Mouse (Mus musculus) left cerebral cortex, adult 6 months (tissue): ENCODE measurements around the gene Gm10037. TPM values are rescaled to one million over a fixed set of nuclear protein-coding genes. Genes with fewer than 3 reads are reported as not detected.

ENCODE experiments used
- long read RNA-seq, 2 experiments: library from polyadenylated mRNA; unstranded; transcript quantifications; one replicate each; pipeline ENCODE4 v2.0.0; 2019 to 2020
- polyA plus RNA-seq: library from polyadenylated mRNA; unstranded; fragments of <200 nt; fragmentation: Nextera tagmentation; gene quantifications from 2 replicates; pipeline ENCODE4 v1.2.3, GENCODE M21; 2021

The Gm10037 gene
- polyA plus RNA-seq: 10.0 and 15.8 TPM in 2 replicates
- long read RNA-seq, experiment 1, partial matches to known transcripts: 1 of 9 reads
- long read RNA-seq, experiment 1, other reads (novel, unspliced or antisense): 6 of 9 reads
- long read RNA-seq, experiment 2, partial matches to known transcripts: 0 of 3 reads
- long read RNA-seq, experiment 2, other reads (novel, unspliced or antisense): 2 of 3 reads

GRCm38 (mm10) chr13:67830911-67831336 lies at the start of gene Gm10037:
TSS of gene Gm10037 (plus strand) at chr13:67831106.

GRCm38 (mm10) chr13:67813710-67814660 lies 16.9 kb upstream of the Gm10037 start, which contains the start of gene Zfp273:
TSS of gene Zfp273 (plus strand) at chr13:67813740.

DNA sequence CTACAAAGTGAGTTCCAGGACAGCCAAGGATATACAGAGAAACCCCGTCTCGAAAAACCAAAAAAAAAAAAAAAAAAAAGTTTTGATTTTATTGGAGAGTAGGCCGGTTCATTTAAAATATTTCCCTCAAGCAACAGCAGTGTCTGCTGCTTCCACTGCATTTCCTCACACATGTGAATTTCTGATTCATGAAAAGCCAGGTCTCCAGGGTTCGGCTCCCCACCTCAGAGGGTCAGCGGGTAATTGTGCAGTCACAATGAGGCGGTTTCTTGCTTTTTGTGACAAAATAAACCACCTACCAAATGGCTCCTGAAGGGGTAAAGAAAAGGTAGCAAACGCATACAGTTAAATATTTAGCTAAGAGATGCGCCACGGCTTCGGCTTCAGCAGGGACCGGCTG lies 32.1 kb downstream of the Gm10037 start, which contains the start of gene BC048507:
Gene BC048507, plus strand, starts transcription at position 301 of the 400 bp plus-strand sequence.

Other genes starting within 250 kb of the Gm10037 start
- 2.4 and 2.8 TPM in 2 replicates for gene Zfp729b, start 221.4 kb upstream of the Gm10037 start, polyA plus RNA-seq
- gene Gm49345, start 193.3 kb upstream of the Gm10037 start, polyA plus RNA-seq: 1.6 and 1.7 TPM in 2 replicates
- gene Zfp729a, start 193.3 kb upstream of the Gm10037 start, polyA plus RNA-seq: 1.3 and 1.9 TPM in 2 replicates
- gene Zfp738, start 144.0 kb upstream of the Gm10037 start, polyA plus RNA-seq: 7.4 and 8.1 TPM in 2 replicates
- 2.4 and 3.8 TPM in 2 replicates for gene Zfp65, start 101.9 kb upstream of the Gm10037 start, polyA plus RNA-seq
- 3.6 and 4.3 TPM in 2 replicates for gene Zfp85, start 75.9 kb upstream of the Gm10037 start, polyA plus RNA-seq
- gene Zfp493, start 51.4 kb upstream of the Gm10037 start, polyA plus RNA-seq: 1.6 and 4.5 TPM in 2 replicates
- gene Zfp273, start 17.4 kb upstream of the Gm10037 start, polyA plus RNA-seq: 2.5 and 4.1 TPM in 2 replicates
- gene BC048507, start 32.2 kb downstream of the Gm10037 start, polyA plus RNA-seq: not detected in 2 replicates